Mouse (Mus musculus) limb, embryonic 10.5 days (tissue): ENCODE measurements at regions not wholly inside any gene's neighbourhood (a gene's known extent, or its start where the extent isn't known, plus 50 kb on each side); places are given as distances from the start of the nearest gene placed in this dataset.

Source experiments
- DNase-seq: peaks from one replicate; pipeline ENCODE4 v3.0.0-alpha.2; 2017; ENCODE audit warnings: low spot score
- H3K27ac ChIP-seq: fragments of 300-500 bp; sonication (generic); 2 replicates; pipeline ENCODE4 v1.5.1; 2016; ENCODE audit warnings: mild to moderate bottlenecking
- H3K27me3 ChIP-seq: fragments of 300-500 bp; sonication (generic); 2 replicates; pipeline ENCODE4 v1.6.1; 2016; ENCODE audit warnings: low read depth, mild to moderate bottlenecking; ENCODE audit not compliant: poor library complexity, severe bottlenecking
- H3K36me3 ChIP-seq: fragments of 300-500 bp; sonication (generic); 2 replicates; pipeline ENCODE4 v1.6.1; 2016; ENCODE audit warnings: mild to moderate bottlenecking, moderate library complexity
- H3K4me1 ChIP-seq: fragments of 300-500 bp; sonication (generic); 2 replicates; pipeline ENCODE4 v1.6.1; 2016
- H3K4me3 ChIP-seq: fragments of 300-500 bp; sonication (generic); 2 replicates; pipeline ENCODE4 v1.5.1; 2016; ENCODE audit warnings: mild to moderate bottlenecking, moderate library complexity
- H3K9me3 ChIP-seq: fragments of 300-500 bp; sonication (generic); replicated peaks from 2 replicates; pipeline ENCODE4 v1.6.1; 2016; ENCODE audit warnings: mild to moderate bottlenecking
- WGBS: fragments of 180-500 bp; shearing (Covaris S2); methylation state at CpG from one replicate; pipeline ENCODE4 v1.1.7; 2016; 5-methylcytosine and 5-hydroxymethylcytosine counted together

- WGBS: 27% methylated on average over 5 of the region's 5 CpGs
- Histone ChIP-seq H3K9me3 (no peaks in the 10 kb centered on the region), H3K4me3 (no peak overlapping the region), H3K27ac (no peak overlapping the region), H3K4me1 (no peaks in the 10 kb centered on the region), H3K27me3 (peaks cover 6% of the 10 kb centered on the region; the same call in 1 of the 2 replicates), H3K36me3 (no peaks in the 10 kb centered on the region)
- DNase-seq: peak; percentile 59
Measured at GRCm38 (mm10) chr16:5471321-5471720, 215.5 kb upstream of the Eef2kmt start.

GRCm38 (mm10) chr16:5467587-5467986 is 211.8 kb upstream of the Eef2kmt start:
- WGBS: 8% methylated on average over 3 of the region's 3 CpGs
- Histone ChIP-seq H3K9me3 (no peaks in the 10 kb centered on the region), H3K27me3 (no peaks in the 10 kb centered on the region; the same call in 1 of the 2 replicates), H3K27ac (no peak overlapping the region), H3K4me1 (no peaks in the 10 kb centered on the region), H3K4me3 (no peak overlapping the region), H3K36me3 (no peaks in the 10 kb centered on the region)
- peak; percentile 67 for DNase-seq

GRCm38 (mm10) chr16:5466760-5467159 is 211.0 kb upstream of the Eef2kmt start:
- H3K27ac ChIP-seq: no peak overlapping the region

GRCm38 (mm10) chr16:5455352-5455965 is 199.7 kb upstream of the Eef2kmt start:
- 8% methylated on average over 5 of the region's 5 CpGs for WGBS

More at GRCm38 (mm10) chr16:5466760-5467159, 211.0 kb upstream of the Eef2kmt start:
- Histone ChIP-seq H3K4me3 (no peak overlapping the region), H3K9me3 (no peaks in the 10 kb centered on the region), H3K36me3 (no peaks in the 10 kb centered on the region), H3K4me1 (no peaks in the 10 kb centered on the region), H3K27me3 (no peaks in the 10 kb centered on the region)
- DNase-seq: no peak
- WGBS: 68% methylated on average over 2 of the region's 2 CpGs

GRCm38 (mm10) chr16:5454243-5454642 is 198.5 kb upstream of the Eef2kmt start:
- WGBS: 21% methylated on average over 6 of the region's 6 CpGs
- no peaks in the 10 kb centered on the region for H3K9me3 ChIP-seq
- H3K27me3 ChIP-seq: no peaks in the 10 kb centered on the region
- no peak overlapping the region for H3K27ac ChIP-seq
- H3K4me1 ChIP-seq: 0 out of 2 replicates have a peak, but pooled peaks cover 8% of the 10 kb centered on the region
- H3K36me3 ChIP-seq: no peaks in the 10 kb centered on the region
- no peak for DNase-seq
- H3K4me3 ChIP-seq: no peak overlapping the region

More at GRCm38 (mm10) chr16:5455352-5455965, 199.7 kb upstream of the Eef2kmt start:
- H3K9me3 ChIP-seq: no peaks in the 10 kb centered on the region
- no peak overlapping the region for H3K4me3 ChIP-seq
- 0 out of 2 replicates have a peak, but pooled peaks cover 8% of the 10 kb centered on the region for H3K4me1 ChIP-seq
- H3K27me3 ChIP-seq: no peaks in the 10 kb centered on the region
- no peak overlapping the region for H3K27ac ChIP-seq
- DNase-seq: no peak
- H3K36me3 ChIP-seq: no peaks in the 10 kb centered on the region

GRCm38 (mm10) chr16:5452971-5453370 is 197.2 kb upstream of the Eef2kmt start:
- Histone ChIP-seq H3K4me3 (no peak overlapping the region), H3K27me3 (no peaks in the 10 kb centered on the region), H3K36me3 (no peaks in the 10 kb centered on the region), H3K4me1 (0 out of 2 replicates have a peak, but pooled peaks cover 8% of the 10 kb centered on the region), H3K9me3 (no peaks in the 10 kb centered on the region), H3K27ac (no peak overlapping the region)
- no peak for DNase-seq
- 83% methylated on average over 6 of the region's 6 CpGs for WGBS

GRCm38 (mm10) chr16:5445776-5446175 is 190.0 kb upstream of the Eef2kmt start:
- no peaks in the 10 kb centered on the region for H3K4me1 ChIP-seq
- no peak overlapping the region for H3K27ac ChIP-seq
- no peak for DNase-seq
- no peaks in the 10 kb centered on the region for H3K27me3 ChIP-seq
- H3K9me3 ChIP-seq: no peaks in the 10 kb centered on the region
- H3K36me3 ChIP-seq: no peaks in the 10 kb centered on the region
- H3K4me3 ChIP-seq: no peak overlapping the region
- WGBS: 75% methylated on average over 6 of the region's 6 CpGs

- no peak for DNase-seq
- Histone ChIP-seq H3K36me3 (no peaks in the 10 kb centered on the region), H3K27ac (no peak overlapping the region), H3K27me3 (no peaks in the 10 kb centered on the region), H3K4me1 (no peaks in the 10 kb centered on the region), H3K9me3 (no peaks in the 10 kb centered on the region), H3K4me3 (no peak overlapping the region)
- WGBS: 67% methylated on average over 1 of the region's 2 CpGs
Measured at GRCm38 (mm10) chr16:5444785-5445184, 189.0 kb upstream of the Eef2kmt start.

GRCm38 (mm10) chr16:5439717-5440116 is 183.9 kb upstream of the Eef2kmt start:
- H3K36me3 ChIP-seq: no peaks in the 10 kb centered on the region
- no peak for DNase-seq
- no peaks in the 10 kb centered on the region for H3K4me1 ChIP-seq
- H3K27me3 ChIP-seq: no peaks in the 10 kb centered on the region
- 71% methylated on average over 2 of the region's 2 CpGs for WGBS
- no peak overlapping the region for H3K4me3 ChIP-seq
- no peaks in the 10 kb centered on the region for H3K9me3 ChIP-seq
- H3K27ac ChIP-seq: no peak overlapping the region

- Histone ChIP-seq H3K36me3 (no peaks in the 10 kb centered on the region), H3K27ac (no peak overlapping the region), H3K4me3 (no peak overlapping the region), H3K9me3 (no peaks in the 10 kb centered on the region), H3K4me1 (no peaks in the 10 kb centered on the region), H3K27me3 (no peaks in the 10 kb centered on the region)
- 82% methylated on average over 2 of the region's 2 CpGs for WGBS
- no peak for DNase-seq
Measured at GRCm38 (mm10) chr16:5438405-5438804, 182.6 kb upstream of the Eef2kmt start.

GRCm38 (mm10) chr16:5431689-5432088 is 175.9 kb upstream of the Eef2kmt start:
- no peak for DNase-seq
- no peaks in the 10 kb centered on the region for H3K9me3 ChIP-seq
- H3K4me3 ChIP-seq: no peak overlapping the region
- 86% methylated on average over 5 of the region's 5 CpGs for WGBS
- no peak overlapping the region for H3K27ac ChIP-seq
- H3K27me3 ChIP-seq: no peaks in the 10 kb centered on the region
- no peaks in the 10 kb centered on the region for H3K4me1 ChIP-seq
- H3K36me3 ChIP-seq: no peaks in the 10 kb centered on the region

GRCm38 (mm10) chr16:5431111-5431510 is 175.3 kb upstream of the Eef2kmt start:
- 69% methylated on average over 3 of the region's 3 CpGs for WGBS
- H3K27ac ChIP-seq: no peak overlapping the region
- no peak overlapping the region for H3K4me3 ChIP-seq
- peak; percentile 29 for DNase-seq
- H3K27me3 ChIP-seq: no peaks in the 10 kb centered on the region
- H3K36me3 ChIP-seq: no peaks in the 10 kb centered on the region
- no peaks in the 10 kb centered on the region for H3K9me3 ChIP-seq
- no peaks in the 10 kb centered on the region for H3K4me1 ChIP-seq

GRCm38 (mm10) chr16:5429466-5429865 is 173.7 kb upstream of the Eef2kmt start:
- 81% methylated on average over 2 of the region's 2 CpGs for WGBS
- H3K27ac ChIP-seq: no peak overlapping the region
- no peaks in the 10 kb centered on the region for H3K27me3 ChIP-seq
- no peaks in the 10 kb centered on the region for H3K9me3 ChIP-seq
- H3K4me1 ChIP-seq: no peaks in the 10 kb centered on the region
- no peak for DNase-seq
- H3K4me3 ChIP-seq: no peak overlapping the region
- no peaks in the 10 kb centered on the region for H3K36me3 ChIP-seq

GRCm38 (mm10) chr16:5425908-5426307 is 170.1 kb upstream of the Eef2kmt start:
- no peaks in the 10 kb centered on the region for H3K4me1 ChIP-seq
- no peak overlapping the region for H3K27ac ChIP-seq
- no peaks in the 10 kb centered on the region for H3K9me3 ChIP-seq
- no peak overlapping the region for H3K4me3 ChIP-seq
- WGBS: 83% methylated on average over 2 of the region's 2 CpGs
- no peaks in the 10 kb centered on the region for H3K36me3 ChIP-seq
- no peaks in the 10 kb centered on the region for H3K27me3 ChIP-seq
- DNase-seq: no peak
